Mouse (Mus musculus) regulatory T cell (primary cell): Measurements from ENCODE around the gene Shroom3.

Experiments
- in situ Hi-C: fragments of 300-600 bp; cut with MboI, MseI; formaldehyde crosslinking; loops from one replicate; pipeline ENCODE4 v1.15.1; 2025; ENCODE audit warnings: high pct_unique_total_duplicates

Gene Shroom3

GRCm38 (mm10) chr5:92961770-92962231 is 278.6 kb downstream of the Shroom3 start:
- in situ Hi-C loops: no loop called here

GRCm38 (mm10) chr5:92964691-92965090 is 281.5 kb downstream of the Shroom3 start:
- in situ Hi-C loops: no loop called here

- in situ Hi-C loops: no loop called here
These were observed 283.9 kb downstream of the Shroom3 start for GRCm38 (mm10) chr5:92967143-92967542.

GRCm38 (mm10) chr5:92967906-92968305 is 284.7 kb downstream of the Shroom3 start:
- in situ Hi-C loops: no loop called here

- in situ Hi-C loops: no loop called here
These were observed 286.2 kb downstream of the Shroom3 start for GRCm38 (mm10) chr5:92969443-92969842.

GRCm38 (mm10) chr5:92969926-92970325 is 286.7 kb downstream of the Shroom3 start:
- in situ Hi-C loops: no loop called here

- in situ Hi-C loops: no loop called here
These were observed 287.2 kb downstream of the Shroom3 start for GRCm38 (mm10) chr5:92970480-92970879.

- in situ Hi-C loops: loop anchor here (10.0 kb wide), 1 partner anchor 184 kb away; no protein-coding TSS in a partner anchor
These were observed 297.2 kb downstream of the Shroom3 start for GRCm38 (mm10) chr5:92980393-92980792.

GRCm38 (mm10) chr5:92980862-92981261 is 297.6 kb downstream of the Shroom3 start:
- in situ Hi-C loops: loop anchor here (10.0 kb wide), 1 partner anchor 184 kb away; no protein-coding TSS in a partner anchor

- in situ Hi-C loops: loop anchor here (10.0 kb wide), 1 partner anchor 182 kb away; no protein-coding TSS in a partner anchor
These were observed 299.4 kb downstream of the Shroom3 start for GRCm38 (mm10) chr5:92982673-92983072.

GRCm38 (mm10) chr5:92983942-92984341 is 300.7 kb downstream of the Shroom3 start:
- in situ Hi-C loops: loop anchor here (10.0 kb wide), 1 partner anchor 181 kb away; no protein-coding TSS in a partner anchor

GRCm38 (mm10) chr5:92984692-92985091 is 301.5 kb downstream of the Shroom3 start:
- in situ Hi-C loops: loop anchor here (10.0 kb wide), 1 partner anchor 180 kb away; no protein-coding TSS in a partner anchor

GRCm38 (mm10) chr5:92985391-92985790 is 302.2 kb downstream of the Shroom3 start:
- in situ Hi-C loops: loop anchor here (10.0 kb wide), 1 partner anchor 179 kb away; no protein-coding TSS in a partner anchor

- in situ Hi-C loops: loop anchor here (10.0 kb wide), 1 partner anchor 178 kb away; no protein-coding TSS in a partner anchor
These were observed 303.7 kb downstream of the Shroom3 start for GRCm38 (mm10) chr5:92986651-92987610.

GRCm38 (mm10) chr5:92987891-92988768 is 304.9 kb downstream of the Shroom3 start:
- in situ Hi-C loops: loop anchor here (10.0 kb wide), 1 partner anchor 177 kb away; no protein-coding TSS in a partner anchor

- in situ Hi-C loops: loop anchor here (10.0 kb wide), 1 partner anchor 176 kb away; no protein-coding TSS in a partner anchor
These were observed 305.6 kb downstream of the Shroom3 start for GRCm38 (mm10) chr5:92988769-92989356.

GRCm38 (mm10) chr5:92992106-92992505 is 308.9 kb downstream of the Shroom3 start:
- in situ Hi-C loops: no loop called here

GRCm38 (mm10) chr5:92994309-92994708 is 311.1 kb downstream of the Shroom3 start:
- in situ Hi-C loops: no loop called here

- in situ Hi-C loops: no loop called here
These were observed 311.6 kb downstream of the Shroom3 start for GRCm38 (mm10) chr5:92994861-92995260.

GRCm38 (mm10) chr5:92997428-92998120 is 314.3 kb downstream of the Shroom3 start:
- in situ Hi-C loops: no loop called here
